Mouse (Mus musculus) induced T-regulatory cell, adult 2 months (primary cell): ENCODE results near the gene Zfhx3.

Source experiments
- DNase-seq: peaks from one replicate; pipeline ENCODE4 v3.0.0-alpha.2; 2012; ENCODE audit warnings: low read depth

Gene Zfhx3

DNA sequence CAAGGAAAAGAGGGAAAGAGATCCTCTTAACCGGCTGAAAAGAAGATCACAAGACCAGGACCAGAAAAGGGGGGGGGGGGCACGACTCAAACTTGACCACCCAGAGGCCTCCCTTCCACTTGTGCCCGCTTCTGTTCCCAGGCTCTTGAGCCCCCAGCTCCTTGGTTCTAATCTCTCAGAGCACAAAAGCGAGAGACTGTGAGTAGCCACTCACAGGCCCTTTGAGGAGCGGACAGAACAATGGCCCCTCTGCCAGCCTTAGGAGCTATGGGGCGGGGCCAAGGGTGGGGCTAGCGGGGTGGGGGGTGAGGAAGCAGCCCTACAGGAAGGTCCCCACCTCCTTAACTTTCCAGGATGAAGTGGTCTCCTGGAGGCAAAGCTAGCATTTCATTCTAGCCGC lies 508.4 kb downstream of the Zfhx3 start:
- no peak for DNase-seq

DNA sequence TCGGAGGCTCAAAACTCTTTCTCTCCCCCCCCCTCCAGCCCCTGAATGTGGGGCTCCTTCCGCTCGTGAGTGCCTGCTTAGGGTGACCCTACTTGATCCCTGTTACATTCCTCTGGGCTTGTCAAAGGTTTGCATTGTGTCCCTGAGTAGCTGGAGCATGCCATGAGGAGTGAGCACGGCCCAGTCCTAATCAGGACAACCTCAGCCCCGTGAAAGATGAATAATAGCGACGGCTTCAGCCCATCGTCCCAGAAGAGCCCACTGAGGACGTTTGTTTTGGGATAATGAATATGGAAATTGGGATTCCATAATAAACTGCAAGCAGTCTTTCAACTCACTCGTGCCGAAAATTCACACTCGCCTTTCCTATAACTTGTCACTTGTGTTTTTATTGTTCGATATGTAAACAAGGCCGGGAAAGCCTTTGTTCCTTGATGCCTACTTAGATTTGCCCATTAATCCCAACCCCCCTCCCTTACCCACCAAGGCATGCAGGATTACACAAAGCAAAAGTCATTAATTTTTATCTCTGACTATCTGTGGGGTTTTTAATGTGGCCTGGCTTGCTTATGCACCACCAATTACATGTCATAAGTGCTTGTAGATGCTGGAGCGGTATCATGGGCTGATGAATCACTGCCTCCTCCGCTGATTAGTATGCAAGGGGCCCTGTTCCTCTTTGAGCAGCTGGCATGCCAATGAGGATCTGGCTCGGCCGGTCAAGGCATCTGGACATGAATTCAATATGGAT lies 512.3 kb downstream of the Zfhx3 start:
- DNase-seq, result no peak

DNA sequence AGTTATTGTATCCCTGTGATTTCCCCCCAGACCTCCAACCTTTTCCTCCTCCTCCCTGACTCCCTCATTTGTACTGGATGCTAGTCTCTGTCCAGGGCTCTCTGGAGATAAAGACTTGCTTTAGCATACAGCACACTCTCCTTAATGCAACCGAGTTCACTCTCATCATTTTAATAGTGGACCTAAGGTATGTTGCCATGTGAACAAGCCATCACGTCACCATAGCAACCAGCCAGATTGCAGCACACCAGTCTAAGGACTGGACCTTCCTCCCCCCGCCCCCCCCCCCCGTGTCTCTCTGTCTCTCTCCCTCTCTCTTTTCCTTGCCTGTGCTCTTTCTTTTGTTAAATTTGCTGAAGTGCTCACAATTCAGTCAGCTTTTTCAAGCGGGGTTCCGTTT lies 524.2 kb downstream of the Zfhx3 start:
- DNase-seq, result no peak

DNA sequence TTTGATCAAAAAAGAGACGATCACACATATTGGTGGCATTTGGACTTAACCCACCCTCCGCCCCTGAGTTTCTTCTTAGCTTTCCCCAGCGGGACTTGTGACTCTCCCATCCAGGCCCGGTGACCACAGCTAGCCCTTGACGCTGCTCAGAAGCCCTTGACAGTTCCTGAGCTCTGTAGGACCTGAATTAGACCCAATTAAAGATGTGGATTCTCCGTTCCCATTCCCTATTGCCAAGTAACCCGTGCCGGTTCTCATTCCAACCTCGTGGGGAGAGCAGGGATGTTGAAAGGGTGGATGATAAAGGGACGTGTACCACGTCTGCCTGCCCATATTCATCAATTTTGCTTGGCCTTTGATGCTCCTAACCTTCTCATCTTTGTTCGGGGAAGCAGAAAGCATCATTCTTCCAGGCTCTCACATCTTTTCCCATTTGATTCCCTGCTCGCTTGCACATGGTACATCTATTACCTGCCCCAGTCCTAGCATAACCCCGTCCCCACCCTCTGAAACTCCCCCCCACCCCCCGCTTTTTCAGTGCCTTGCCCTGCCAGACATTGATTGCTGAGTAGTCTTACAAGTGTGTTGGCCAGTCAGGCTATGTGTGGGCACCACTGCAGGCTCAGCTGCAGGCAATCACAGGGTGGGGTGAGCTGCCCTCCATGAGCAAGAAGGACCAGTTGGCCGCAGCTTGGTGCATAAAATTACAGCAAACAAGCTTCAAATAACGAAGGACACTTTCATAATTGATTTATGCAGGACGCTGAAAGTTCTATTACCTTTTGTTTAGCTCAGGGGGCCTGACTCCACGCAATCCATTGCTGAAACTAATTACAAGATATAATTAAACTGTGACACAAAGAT lies 525.0 kb downstream of the Zfhx3 start:
- no peak for DNase-seq

DNA sequence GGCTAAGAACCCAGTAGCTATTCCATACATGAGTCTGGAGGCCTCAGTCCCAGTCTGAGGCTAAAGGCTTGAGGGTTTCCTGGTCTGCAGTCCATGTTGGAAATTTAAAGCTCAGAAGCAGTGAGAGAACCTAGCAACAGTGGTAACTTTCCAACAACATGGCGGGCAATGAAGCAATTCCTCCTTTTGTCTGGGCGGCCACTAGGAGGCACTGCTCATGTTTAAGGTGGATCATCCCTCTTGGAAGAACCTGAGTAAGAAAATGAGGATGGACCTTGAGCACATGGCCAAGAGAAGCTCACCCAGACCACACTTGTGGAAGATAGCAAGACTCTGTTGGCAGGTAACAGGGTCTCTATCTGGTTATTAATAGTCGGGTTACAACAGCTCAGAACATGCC lies 527.8 kb downstream of the Zfhx3 start:
- DNase-seq, result no peak

DNA sequence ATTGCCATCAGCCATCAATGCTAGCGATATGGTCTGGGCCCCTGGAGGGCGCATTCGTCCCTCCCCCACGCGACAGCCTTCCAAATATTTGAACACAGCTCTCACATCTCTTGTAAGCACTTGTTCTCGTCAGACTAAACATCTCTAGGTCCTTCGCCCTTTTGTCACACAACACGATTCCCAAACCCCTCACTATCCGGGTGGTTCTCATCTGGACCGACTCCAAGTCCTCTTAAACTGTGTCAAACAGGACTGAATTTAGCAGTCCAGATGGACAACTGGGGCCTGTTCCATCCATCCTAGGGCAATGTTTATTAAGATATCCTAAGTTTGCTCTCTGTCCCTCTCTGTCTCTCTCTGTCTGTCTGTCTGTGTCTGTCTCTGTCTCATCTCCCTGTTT lies 532.1 kb downstream of the Zfhx3 start:
- DNase-seq, result no peak

DNA sequence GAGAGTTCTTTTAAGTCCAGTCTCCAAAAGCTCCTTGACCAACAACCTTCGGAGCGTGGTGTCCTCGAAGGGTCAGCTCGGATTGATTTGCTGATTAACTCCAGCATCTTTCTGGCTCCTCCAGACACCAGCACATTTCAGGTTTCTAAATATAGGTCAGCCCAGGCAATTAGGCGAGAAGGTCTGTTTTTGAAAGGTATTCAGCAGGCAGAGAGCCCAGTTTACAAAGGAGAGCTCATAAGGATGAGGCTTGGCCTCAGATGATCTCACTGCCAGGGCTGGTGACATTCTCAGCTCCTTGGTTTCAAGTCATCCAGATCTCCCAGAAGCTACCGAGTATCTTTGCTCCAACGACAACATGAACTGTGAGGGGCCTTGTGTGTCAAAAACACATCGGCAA lies 535.7 kb downstream of the Zfhx3 start:
- no peak for DNase-seq

DNA sequence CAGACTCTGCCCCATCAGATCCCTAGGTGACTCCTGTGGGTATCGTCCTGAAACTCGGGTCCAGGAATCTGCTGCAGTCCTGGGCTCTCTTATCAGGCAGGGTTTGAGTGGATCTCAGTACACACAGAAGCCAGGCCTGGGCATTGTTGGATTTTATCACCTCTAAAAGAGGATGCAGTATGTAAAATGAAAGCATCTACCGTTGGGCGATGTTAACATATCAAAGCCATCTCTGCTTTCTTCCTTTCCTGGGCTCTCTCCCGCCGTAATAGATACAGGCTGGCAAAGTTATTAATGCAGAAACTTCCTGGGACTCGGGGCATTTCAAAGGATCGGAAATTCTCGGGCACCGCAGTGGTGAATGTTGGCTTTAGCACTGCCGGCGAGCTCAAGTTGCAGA lies 537.7 kb downstream of the Zfhx3 start:
- DNase-seq, result no peak

DNA sequence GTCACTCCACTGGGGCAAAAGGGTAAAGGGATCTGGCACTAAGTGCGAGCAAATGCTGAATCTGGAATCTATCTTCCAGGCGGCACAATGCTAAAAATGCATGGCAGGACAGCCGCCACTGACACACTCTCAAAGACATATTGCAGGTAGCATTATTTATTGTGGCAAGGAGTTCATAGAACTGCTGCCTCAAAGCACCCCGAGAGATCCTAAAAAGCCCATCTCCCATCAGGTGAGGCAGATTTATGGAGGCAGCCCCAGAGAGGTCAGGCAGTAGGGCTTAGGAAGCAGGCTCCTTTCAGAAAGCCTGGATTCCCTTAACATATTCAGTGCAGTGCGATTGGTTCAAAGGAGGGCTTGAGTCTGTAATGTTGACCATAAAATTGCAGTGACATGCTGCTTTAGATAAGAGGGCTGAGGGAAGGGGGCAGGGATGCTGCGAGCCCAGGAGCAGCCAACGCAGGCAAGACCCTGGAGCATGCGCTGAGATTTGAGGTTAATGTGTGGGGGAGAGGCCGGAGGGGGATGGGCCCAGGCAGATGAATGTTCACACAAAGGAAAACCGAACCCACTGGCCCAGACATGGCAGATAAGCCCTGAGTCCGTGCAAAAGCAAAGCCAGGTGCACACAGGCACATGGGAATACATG lies 538.8 kb downstream of the Zfhx3 start:
- no peak for DNase-seq

DNA sequence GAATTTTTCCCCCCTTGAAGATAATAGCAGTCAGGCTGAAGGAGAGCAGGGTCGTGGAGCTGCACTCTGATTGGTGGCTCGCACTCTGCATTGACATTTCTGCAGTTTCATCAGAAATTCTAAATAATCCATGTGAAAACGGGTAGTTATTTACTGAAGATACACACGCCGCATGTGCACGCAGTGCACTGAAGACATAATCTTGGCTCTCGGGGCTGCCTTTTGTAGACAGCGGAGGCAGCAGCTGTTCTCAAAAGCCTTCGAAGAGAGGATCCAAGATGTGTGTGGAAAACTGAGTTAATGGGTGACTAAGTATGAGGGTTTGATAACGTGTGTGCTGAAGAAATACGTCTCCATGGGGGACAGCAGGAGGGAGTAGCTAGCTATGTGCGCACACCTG lies 553.7 kb downstream of the Zfhx3 start:
- DNase-seq, result no peak

DNA sequence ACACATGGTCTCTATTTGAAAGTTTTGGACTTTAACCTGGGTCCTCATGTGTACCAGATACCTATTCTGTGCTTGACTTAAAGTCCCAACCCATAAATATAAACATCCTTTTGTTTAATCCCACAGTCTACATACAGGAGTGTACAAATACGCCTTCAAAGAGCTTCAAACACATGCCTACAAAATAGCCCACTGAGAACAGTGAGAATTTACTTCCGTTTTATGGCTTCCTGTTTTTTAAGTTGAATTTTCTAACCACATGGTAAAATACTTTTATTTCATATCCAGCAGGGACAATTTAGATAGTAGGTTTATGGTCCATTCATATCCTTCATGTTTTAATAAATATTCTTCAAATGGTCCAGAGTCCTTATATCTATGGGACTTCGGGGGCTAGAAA lies 564.3 kb downstream of the Zfhx3 start:
- no peak for DNase-seq

DNA sequence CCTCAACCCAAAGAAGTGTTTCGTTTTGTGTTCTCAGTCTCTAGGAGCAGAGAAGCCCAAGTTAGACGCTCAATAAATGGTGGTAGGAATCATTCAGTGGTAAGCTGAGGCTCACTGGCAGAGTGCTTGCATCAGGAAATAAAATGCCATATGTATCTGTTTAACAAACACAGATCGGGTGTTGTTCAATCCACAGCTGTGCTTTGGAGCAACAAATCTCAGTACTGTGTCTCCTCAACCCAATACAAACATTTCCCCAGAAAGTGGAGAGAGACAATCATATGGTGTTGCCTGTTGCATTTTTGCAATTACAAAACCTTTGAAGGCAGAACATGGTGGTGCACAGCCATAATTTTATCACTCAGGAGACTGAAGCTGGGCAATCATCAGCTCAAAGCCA lies 565.3 kb downstream of the Zfhx3 start:
- DNase-seq, result no peak

DNA sequence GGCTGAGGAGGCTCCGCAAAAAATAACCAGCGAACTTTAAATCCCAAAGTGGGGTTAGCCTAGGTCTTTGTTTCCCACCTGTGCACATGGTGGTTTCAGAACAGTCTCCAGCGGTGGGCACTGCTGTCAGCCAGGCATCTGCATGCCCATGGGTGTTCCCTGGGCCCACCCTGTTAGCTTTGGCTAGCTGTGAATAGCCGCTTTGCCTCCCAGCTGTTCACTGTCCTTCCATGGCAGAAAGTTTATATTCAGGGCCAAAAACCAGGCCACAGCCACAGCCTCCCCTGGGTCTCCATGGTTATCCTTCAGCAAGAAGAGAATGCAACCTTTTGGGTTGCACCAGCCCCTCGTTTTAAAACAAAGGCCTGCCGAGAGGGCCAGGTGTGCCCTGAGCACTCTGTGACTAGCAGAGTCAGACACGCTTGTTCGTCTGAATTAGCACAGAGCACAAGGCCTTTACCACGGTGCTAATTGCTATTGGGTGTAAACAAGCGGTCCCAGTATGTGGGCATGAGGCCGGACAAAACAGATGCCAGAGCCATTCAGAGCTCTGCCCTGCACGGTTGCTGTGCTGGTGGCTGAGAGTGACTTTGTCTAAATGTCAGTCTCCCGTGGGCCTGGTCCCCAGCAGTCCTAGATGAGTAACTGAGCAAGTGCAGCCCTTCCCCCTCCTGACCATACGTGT lies 568.3 kb downstream of the Zfhx3 start:
- DNase-seq, result no peak

DNA sequence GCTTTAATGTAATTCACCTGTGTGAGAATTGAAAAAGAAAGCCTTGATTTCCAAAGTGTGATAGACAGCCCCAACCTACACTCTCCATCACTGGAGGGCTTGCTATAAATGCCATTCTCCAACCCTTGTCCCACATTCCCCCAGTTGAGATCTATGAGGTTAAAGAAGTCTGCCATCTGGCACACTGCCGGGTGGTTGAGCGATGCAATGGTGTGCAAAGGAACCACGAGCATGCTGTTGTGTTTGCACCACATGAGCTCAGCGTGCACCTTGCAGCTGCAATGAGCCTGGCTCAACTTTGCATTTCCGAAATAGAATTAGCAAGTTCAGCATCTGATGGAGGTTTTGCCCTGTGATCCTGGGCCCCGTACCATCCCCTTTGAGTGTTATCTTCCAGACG lies 575.7 kb downstream of the Zfhx3 start:
- DNase-seq, result no peak

DNA sequence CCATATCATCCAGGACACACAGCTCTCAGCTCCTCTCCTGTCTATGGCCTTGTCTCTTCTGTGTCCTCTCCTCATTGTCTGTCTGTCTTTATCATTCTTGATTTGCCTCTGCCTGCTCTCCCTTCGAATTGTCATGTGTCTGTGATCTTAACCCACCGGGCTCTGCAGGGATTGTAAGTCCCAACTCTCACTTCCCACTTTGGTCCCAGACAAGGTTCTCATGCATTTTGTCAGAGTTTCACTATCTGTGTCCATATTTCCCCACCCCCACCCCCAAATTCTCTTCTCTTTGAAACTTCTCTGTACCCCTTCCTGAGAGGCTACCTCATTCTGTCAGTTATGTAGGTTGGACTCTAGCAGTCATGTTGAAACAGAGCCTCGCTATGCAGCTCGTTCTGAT lies 579.6 kb downstream of the Zfhx3 start:
- DNase-seq, result no peak

DNA sequence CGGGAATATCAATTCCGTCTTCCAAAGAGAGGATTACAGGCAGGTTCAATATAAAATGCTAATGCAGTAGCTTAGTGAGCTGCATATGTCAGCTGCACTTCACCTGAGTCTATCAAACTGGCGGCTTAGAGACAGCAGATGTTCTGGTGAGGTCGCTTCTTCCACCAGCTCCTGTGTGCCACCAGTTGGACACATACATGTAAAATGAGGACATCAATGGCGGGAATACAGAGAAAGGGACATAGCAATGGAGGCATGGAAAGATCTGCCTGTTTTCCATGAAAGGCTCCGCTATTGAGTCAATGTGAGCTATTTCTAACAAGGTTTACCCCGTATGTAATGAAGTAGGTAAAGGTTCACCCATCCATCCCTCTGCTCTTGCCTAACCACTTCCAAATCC lies 587.0 kb downstream of the Zfhx3 start:
- DNase-seq, result no peak

DNA sequence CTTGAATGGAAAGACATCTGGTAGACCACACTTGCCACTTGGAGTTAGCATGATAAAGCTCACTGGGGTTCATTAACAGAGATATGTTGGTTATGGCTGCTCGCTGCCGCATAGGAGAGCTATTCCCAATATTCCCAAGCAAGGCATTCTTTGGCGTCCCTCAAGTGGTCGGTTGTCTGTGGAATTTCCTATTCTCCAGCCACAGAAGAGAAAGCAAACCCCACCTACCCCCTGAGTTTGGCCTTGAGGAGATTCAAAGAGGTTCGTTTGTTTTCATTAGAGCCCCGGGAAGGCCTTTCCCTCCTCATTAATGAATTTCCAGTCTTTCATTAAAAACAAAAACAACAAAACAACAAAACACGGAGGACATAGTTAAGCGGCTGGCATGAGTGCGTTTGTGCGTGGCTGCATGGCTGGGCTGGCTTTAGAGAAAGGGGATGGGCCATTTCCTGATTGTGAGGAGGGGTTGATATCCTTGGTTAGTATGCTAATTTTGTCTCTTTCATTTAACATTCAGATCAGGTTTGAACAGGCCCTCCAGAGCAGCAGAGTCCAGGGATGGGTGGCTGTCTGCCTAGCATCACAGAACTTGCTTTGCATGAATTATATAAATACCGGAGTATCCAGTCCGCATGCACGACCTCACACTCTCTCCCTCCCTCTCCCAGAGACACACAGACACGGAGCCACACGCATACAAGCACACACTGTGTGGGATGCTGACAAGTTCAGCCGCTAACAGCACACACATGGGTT lies 592.9 kb downstream of the Zfhx3 start:
- DNase-seq, result no peak

DNA sequence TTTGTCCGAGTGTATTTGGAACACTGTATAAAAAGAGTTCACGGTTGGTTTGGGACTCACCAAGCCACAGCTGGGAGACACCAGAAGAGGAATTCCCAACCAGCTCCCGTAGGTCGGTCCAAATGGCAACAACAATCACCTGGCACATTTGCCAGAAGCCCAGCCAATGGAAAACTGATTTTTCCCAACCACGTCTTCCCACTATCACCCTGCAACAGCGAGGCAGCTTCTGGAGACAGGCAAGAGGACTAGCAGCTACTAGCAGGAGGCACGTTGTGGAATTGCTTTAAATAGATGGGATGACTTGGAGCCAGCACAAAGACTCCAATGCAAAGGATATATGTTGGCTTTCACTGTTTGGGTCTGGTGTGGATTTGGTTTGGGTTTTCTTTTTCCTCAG lies 593.7 kb downstream of the Zfhx3 start:
- DNase-seq, result no peak

DNA sequence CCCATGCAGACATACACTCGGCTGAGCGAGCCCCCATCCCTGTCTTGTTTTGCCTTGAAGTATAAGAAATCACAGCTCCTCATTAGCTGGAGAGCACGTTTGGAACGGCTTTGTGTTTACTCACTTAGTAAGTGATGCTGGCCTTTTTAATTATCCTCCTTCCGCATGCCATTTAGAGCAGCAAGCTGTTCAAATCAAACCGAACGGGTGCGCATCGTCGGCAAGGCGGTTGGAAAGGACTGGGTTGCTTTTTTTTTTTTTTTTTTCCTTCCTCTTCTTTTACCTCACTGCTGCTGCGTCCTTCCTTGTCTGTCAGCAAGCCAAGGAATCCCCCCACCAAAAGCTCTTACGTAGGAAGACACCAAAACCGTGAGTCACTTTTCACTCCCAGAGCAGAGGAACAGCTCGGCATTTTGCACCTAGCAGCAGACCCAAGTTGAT lies 594.5 kb downstream of the Zfhx3 start:
- no peak for DNase-seq

DNA sequence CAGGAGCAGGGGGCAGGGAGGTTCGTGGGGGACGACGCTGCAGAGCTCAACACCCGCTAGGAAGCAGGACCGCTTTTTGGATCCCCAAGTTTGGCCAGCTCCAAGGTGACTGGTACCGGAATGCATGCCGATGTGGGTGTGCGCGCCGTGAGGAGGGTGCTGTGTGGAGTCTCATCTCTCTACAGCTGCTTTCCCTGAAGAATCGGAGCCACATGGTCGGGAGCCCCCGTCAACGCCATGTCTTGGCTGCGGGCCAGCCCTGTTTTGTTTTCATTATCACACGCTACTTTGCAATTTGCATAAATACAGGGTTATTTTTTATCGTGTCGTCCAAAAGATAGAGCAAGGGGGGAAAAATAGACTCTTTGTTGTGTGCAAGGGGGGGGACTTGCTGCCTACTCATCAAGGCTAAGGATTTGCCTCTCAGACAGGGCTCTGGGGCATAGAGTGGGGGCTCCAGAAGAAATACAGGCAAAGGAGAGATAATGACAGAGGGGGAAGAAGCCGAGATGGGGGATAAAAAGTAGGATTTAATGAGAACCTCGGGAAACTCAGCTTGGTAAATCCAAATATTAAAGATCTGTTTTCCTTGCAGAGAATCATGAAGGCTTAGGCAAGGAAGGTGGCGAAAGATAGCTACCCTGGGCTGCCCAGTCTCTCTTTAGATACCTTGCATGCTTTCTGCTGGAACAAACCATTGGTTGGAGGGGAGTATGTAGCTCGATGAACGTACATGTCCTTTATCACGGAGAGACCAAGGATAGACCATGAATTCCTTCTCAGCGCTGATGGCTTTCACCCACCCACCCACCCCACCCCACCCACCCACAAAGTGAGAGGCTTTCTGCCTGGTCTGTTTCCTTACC lies 595.5 kb downstream of the Zfhx3 start:
- DNase-seq, result no peak
